Mouse (Mus musculus) olfactory bulb, adult 2 months (tissue): Measurements from ENCODE around the gene Zc3h18.

ENCODE experiments used
- CTCF ChIP-seq: fragments of 200-500 bp; IDR thresholded peaks from 2 replicates; pipeline ENCODE4 v1.5.1; 2012; ENCODE audit warnings: low read depth, mild to moderate bottlenecking, low read length, moderate library complexity; ENCODE audit not compliant: insufficient read depth
- POLR2A ChIP-seq: fragments of 200-500 bp; IDR thresholded peaks from 2 replicates; pipeline ENCODE4 v1.6.1; 2012; ENCODE audit warnings: mild to moderate bottlenecking, low read depth, low read length, moderate library complexity; ENCODE audit not compliant: insufficient read depth

- no peak for TF ChIP-seq CTCF
- TF ChIP-seq POLR2A = no peak
Observed at GRCm38 (mm10) chr8:122343758-122344157, 32.7 kb upstream of the Zc3h18 start.
